Mouse (Mus musculus) cerebellum, adult (tissue): ENCODE measurements at regions not wholly inside any gene's neighbourhood (a gene's known extent, or its start where the extent isn't known, plus 50 kb on each side); places are given as distances from the start of the nearest gene placed in this dataset.

Source experiments
- ATAC-seq: cut with Nextera tagmentation; 2 replicates; pipeline ENCODE4 v1.9.2; 2017; ENCODE audit warnings: mild to moderate bottlenecking, moderate library complexity, mixed read lengths; ENCODE audit not compliant: insufficient number of reproducible peaks, low FRiP score, low TSS enrichment

- no peak for ATAC-seq
Measured at GRCm38 (mm10) chr1:130309746-130310145, 113.1 kb downstream of the Cd55b start.

- ATAC-seq, result no peak
Measured at GRCm38 (mm10) chr1:130301828-130302386, 120.9 kb downstream of the Cd55b start.

- ATAC-seq, result no peak
Measured at GRCm38 (mm10) chr1:130300065-130300815, 122.6 kb downstream of the Cd55b start.

GRCm38 (mm10) chr1:130299641-130300040, 123.2 kb downstream of the Cd55b start:
- no peak for ATAC-seq

GRCm38 (mm10) chr1:130299069-130299468, 123.7 kb downstream of the Cd55b start:
- ATAC-seq, result no peak

- ATAC-seq, result no peak
Measured at GRCm38 (mm10) chr1:130298636-130299035, 124.2 kb downstream of the Cd55b start.

GRCm38 (mm10) chr1:130297471-130297870, 125.3 kb downstream of the Cd55b start:
- ATAC-seq, result no peak

GRCm38 (mm10) chr1:130285882-130286281, 136.9 kb downstream of the Cd55b start:
- ATAC-seq, result no peak

GRCm38 (mm10) chr1:130282153-130282552, 140.7 kb downstream of the Cd55b start:
- no peak for ATAC-seq

GRCm38 (mm10) chr1:130279180-130279579, 143.6 kb downstream of the Cd55b start:
- no peak for ATAC-seq

- ATAC-seq, result no peak
Measured at GRCm38 (mm10) chr1:130278000-130278536, 144.7 kb downstream of the Cd55b start.

GRCm38 (mm10) chr1:130276885-130277284, 145.9 kb downstream of the Cd55b start:
- no peak for ATAC-seq

GRCm38 (mm10) chr1:130276005-130276404, 146.8 kb downstream of the Cd55b start:
- no peak for ATAC-seq

GRCm38 (mm10) chr1:130274470-130274869, 148.3 kb downstream of the Cd55b start:
- ATAC-seq, result peak; percentile 36; the same call in 1 of the 2 replicates

- no peak for ATAC-seq
Measured at GRCm38 (mm10) chr1:130270457-130270856, 152.4 kb downstream of the Cd55b start.
